Mouse (Mus musculus) embryonic facial prominence, embryonic 13.5 days (tissue): ENCODE measurements around the gene Pcnx. TPM values are rescaled to one million over a fixed set of nuclear protein-coding genes. Genes with fewer than 3 reads are reported as not detected.

Experiments
- ATAC-seq: fragments of 200-750 bp; cut with Nextera tagmentation; 2 replicates; pipeline ENCODE4 v1.8.0; 2017; ENCODE audit warnings: low read depth; ENCODE audit not compliant: insufficient number of reproducible peaks, insufficient read depth, low FRiP score, low TSS enrichment
- H3K27ac ChIP-seq: fragments of 300-500 bp; sonication (generic); 2 replicates; pipeline ENCODE4 v1.5.1; 2015; ENCODE audit warnings: moderate library complexity, mild to moderate bottlenecking, inconsistent platforms
- H3K27me3 ChIP-seq: fragments of 300-500 bp; sonication (generic); 2 replicates; pipeline ENCODE4 v1.6.1; 2015; ENCODE audit warnings: mild to moderate bottlenecking, inconsistent platforms
- H3K36me3 ChIP-seq: fragments of 300-500 bp; sonication (generic); 2 replicates; pipeline ENCODE4 v1.6.1; 2015; ENCODE audit warnings: mild to moderate bottlenecking, inconsistent platforms
- H3K4me1 ChIP-seq: fragments of 300-500 bp; sonication (generic); 2 replicates; pipeline ENCODE4 v1.6.1; 2015; ENCODE audit warnings: inconsistent platforms
- H3K4me2 ChIP-seq: fragments of 300-500 bp; sonication (generic); 2 replicates; pipeline ENCODE4 v1.6.1; 2015; ENCODE audit warnings: moderate library complexity, mild to moderate bottlenecking, inconsistent platforms
- H3K4me3 ChIP-seq: fragments of 300-500 bp; sonication (generic); 2 replicates; pipeline ENCODE4 v1.5.1; 2015; ENCODE audit warnings: mild to moderate bottlenecking, inconsistent platforms
- H3K9ac ChIP-seq: fragments of 300-500 bp; sonication (generic); 2 replicates; pipeline ENCODE4 v1.6.1; 2015; ENCODE audit warnings: mild to moderate bottlenecking, inconsistent platforms
- H3K9me3 ChIP-seq: fragments of 300-500 bp; sonication (generic); 2 replicates; pipeline ENCODE4 v1.6.1; 2016; ENCODE audit warnings: inconsistent platforms
- WGBS: fragments of 180-500 bp; shearing (Covaris S2); methylation state at CpG from one replicate; pipeline ENCODE4 v1.1.7; 2015; ENCODE audit warnings: mixed read lengths; 5-methylcytosine and 5-hydroxymethylcytosine counted together
- polyA plus RNA-seq: library from polyadenylated mRNA; unstranded; fragments of >200 nt; fragmentation: Nextera tagmentation; extraction: Ambion mirVana; gene quantifications from 2 replicates; pipeline ENCODE4 v1.2.1, GENCODE M21; 2015

The Pcnx gene
- polyA plus RNA-seq, 1 experiment from 2014 or later: 18.3 TPM

DNA sequence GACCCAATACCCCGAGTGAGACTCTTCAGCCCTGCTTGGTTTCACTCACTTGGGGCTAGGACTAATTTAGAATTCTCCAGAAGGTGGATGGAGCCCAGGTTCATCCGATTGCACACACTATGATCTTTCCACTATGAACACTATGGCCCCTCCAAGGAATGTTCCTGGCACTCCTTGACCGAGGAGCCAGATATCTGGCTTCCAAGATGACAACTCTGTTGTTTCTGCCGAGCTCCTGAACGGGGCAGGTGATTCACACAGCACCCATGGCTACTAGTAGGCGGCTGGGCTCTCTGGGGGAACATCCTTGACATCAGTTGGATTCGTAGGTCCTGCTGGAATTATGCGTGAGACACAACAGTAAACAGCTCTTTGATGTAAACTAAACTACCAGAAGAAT lies 4.8 kb upstream of the Pcnx start:
- ATAC-seq: no peak

DNA sequence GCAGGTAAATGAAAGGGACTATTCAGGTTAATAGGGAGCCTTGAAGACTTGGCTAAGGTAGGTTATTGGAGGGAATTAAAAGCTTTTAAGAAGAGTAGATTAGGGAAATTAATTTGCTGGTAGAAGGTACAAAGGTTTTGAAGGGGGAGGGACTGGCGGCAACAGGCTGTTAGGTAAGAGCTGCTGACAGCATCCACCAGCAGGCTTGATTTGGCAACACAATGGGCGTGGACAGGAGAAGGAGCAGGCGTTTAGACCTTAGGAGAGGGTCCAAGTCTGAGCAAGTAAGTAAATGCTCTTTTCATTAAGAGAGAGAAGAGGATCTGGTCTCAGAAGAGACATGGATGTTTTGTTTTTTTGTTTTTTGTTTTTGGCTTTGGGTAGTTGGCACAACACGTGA lies 3.1 kb upstream of the Pcnx start:
- H3K27me3 ChIP-seq: peaks cover 3% of the 10 kb centered on the region; the same call in 1 of the 2 replicates
- H3K27ac ChIP-seq: no peak overlapping the region
- H3K4me2 ChIP-seq: no peak overlapping the region
- H3K9ac ChIP-seq: no peak overlapping the region
- 51% methylated on average over 4 of the region's 4 CpGs for WGBS
- no peak overlapping the region for H3K4me3 ChIP-seq
- no peak for ATAC-seq
- H3K36me3 ChIP-seq: no peaks in the 10 kb centered on the region
- no peaks in the 10 kb centered on the region for H3K9me3 ChIP-seq
- peaks cover 44% of the 10 kb centered on the region for H3K4me1 ChIP-seq

More for the DNA sequence above, 4.8 kb upstream of the Pcnx start:
- Histone ChIP-seq H3K36me3 (no peaks in the 10 kb centered on the region), H3K9me3 (no peaks in the 10 kb centered on the region), H3K27me3 (peaks cover 3% of the 10 kb centered on the region; the same call in 1 of the 2 replicates), H3K4me2 (no peak overlapping the region), H3K9ac (no peak overlapping the region), H3K27ac (no peak overlapping the region), H3K4me1 (peaks cover 44% of the 10 kb centered on the region), H3K4me3 (no peak overlapping the region)
- 81% methylated on average over 8 of the region's 8 CpGs for WGBS

DNA sequence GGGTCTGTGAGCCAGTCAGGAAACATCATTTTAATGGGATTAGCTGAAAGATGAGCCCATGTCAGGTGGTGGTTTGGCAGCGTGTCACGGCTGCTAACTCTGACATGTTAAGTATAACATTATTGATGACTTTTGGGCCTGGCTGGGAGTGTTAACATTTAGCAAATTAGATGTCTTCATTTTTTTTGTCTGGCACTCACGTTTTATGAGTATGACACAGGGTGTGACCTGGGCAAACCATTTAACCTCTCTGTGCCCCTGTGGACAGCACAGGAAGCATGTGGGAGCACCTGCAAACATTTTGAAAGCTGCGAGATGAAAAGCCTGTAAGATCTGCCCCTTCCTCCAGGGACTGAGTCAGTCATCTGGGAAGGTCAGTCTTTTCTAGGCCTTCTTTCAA lies 2.6 kb upstream of the Pcnx start:
- 21% methylated on average over 4 of the region's 4 CpGs for WGBS
- H3K27ac ChIP-seq: 0 out of 2 replicates have a peak overlapping the region, but pooled peaks have one; percentile 49
- H3K36me3 ChIP-seq: no peaks in the 10 kb centered on the region
- peaks cover 47% of the 10 kb centered on the region for H3K4me1 ChIP-seq
- no peak overlapping the region for H3K9ac ChIP-seq
- H3K4me3 ChIP-seq: no peak overlapping the region
- H3K27me3 ChIP-seq: peaks cover 3% of the 10 kb centered on the region; the same call in 1 of the 2 replicates
- no peaks in the 10 kb centered on the region for H3K9me3 ChIP-seq
- no peak overlapping the region for H3K4me2 ChIP-seq
- no peak for ATAC-seq

DNA sequence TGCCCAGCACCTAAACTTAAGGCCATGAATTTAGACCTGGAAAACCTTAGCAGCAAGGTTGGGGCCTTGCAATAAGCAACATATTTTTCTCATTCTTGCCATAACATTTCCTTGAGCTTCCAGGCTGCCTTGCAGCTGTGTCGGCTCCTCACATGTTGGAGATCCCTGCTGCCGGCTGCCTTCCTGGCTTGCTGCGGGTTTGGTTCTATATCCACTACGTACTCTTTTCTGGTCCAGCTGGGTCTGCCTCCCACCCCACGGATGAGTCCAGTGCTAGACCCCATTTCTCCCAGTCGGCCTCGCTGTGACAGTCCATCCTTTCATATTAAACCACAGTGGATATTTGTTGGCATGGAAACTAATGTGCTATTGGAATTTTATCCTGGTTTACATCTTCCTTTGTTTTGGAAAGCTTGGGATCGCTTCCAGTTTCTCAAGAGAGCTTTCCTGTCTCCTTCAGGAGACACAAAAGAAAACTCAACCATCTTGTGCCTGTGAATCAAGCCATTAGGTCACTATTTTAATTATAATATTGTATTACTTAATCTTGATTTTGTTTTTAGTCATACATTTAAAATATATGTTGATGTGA lies 1.7 kb upstream of the Pcnx start:
- WGBS: 41% methylated on average over 8 of the region's 8 CpGs
- peak overlapping the region; percentile 49; the same call in 1 of the 2 replicates for H3K27ac ChIP-seq
- ATAC-seq: no peak
- H3K27me3 ChIP-seq: peaks cover 3% of the 10 kb centered on the region; the same call in 1 of the 2 replicates
- H3K36me3 ChIP-seq: no peaks in the 10 kb centered on the region
- no peak overlapping the region for H3K4me3 ChIP-seq
- H3K9ac ChIP-seq: no peak overlapping the region
- no peak overlapping the region for H3K4me2 ChIP-seq
- H3K9me3 ChIP-seq: no peaks in the 10 kb centered on the region
- peaks cover 48% of the 10 kb centered on the region for H3K4me1 ChIP-seq

DNA sequence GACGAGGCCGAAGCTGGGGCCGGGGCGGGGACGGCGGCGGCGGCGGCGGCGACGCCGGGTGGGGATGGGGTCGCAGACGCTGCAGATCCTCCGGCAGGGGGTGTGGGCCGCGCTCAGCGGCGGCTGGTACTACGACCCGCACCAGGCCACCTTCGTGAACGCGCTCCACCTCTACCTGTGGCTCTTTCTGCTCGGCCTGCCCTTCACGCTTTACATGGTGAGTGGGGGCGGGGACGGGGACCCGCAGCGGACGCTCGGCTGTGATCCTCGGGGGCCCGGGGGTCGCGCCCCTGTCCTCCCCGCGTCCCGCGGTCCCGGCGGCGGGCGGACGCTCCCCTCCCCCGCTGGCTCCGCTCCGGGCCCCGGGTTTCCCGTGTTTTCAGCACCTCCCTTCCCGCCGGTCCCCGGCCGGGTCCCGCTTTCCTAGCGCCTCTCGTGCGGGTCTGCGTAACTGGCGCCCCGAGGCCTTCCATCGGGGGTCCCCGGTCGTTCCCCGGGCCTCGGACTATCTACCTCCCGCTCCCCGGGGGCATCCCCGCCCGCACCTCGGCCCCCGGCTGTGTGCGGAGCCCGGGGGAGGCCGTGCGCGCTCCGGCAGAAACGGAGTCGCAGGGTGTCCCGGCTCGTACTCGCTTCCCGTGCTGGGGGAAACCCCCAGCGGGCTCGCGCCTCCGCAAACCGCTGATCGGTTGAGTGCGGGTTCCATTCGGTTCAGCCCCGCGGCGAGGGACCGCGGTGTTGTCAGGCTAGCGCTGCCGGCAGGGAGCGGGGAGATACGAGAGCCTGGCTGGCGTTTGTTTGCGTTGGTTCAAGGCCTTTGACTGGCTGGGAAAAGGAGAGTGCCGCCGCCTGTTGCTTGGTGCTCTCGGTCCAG lies 722 bp downstream of the Pcnx start:
- H3K27ac ChIP-seq: peak overlapping the region; percentile 92
- peak overlapping the region; percentile 96 for H3K9ac ChIP-seq
- H3K4me3 ChIP-seq: peak overlapping the region; percentile 94
- peaks cover 47% of the 10 kb centered on the region for H3K4me1 ChIP-seq
- H3K27me3 ChIP-seq: peaks cover 3% of the 10 kb centered on the region; the same call in 1 of the 2 replicates
- H3K4me2 ChIP-seq: peak overlapping the region; percentile 75
- no peaks in the 10 kb centered on the region for H3K36me3 ChIP-seq
- no peaks in the 10 kb centered on the region for H3K9me3 ChIP-seq
- ATAC-seq: peak; percentile 73
- under 1% methylated on average over 96 of the region's 107 CpGs for WGBS

DNA sequence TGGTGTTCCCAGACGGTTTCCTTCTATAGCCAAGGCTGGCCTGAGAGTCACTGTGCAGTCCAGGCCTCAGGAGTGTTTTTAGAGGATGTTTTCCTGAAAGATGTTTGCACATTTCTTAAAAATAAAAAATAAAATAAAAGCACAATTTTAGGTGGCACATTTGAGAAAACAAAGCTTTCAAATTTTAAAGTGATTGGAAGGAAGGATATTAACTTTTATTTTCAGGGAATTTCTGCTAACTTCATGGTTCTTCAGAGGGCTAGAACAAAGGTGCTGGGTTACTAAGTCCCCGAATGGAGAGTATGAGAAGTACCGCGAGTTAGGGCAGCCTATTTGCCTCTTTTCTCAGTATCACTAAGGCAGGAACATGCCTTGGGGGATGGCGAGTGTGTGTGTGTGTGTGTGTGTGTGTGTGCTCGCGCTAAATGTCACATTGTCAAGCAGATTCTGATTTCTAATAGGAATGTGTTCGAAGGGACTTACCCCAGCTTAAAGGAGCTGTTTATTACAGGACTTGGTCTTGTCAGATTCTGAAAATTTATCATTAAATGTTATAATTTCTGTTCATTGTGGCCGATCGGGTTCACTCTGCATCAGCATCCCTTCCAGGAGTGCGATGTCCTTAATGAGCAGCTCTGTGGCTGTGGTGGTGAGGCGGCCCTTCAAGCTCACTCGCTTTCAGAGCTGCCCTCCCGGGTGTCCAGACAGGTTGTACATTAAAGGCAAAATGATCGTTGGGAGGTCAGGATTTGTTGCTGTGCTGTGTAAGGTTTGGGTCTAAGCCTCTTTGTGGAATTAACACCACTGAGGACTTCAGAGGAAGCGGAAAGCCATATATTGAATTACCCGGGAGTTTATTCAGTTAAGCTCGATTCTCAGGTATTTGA lies 1.6 kb downstream of the Pcnx start:
- Histone ChIP-seq H3K9me3 (no peaks in the 10 kb centered on the region), H3K9ac (peak overlapping the region; percentile 96), H3K27ac (no peak overlapping the region; the same call in 1 of the 2 replicates), H3K4me2 (peak overlapping the region; percentile 75), H3K4me3 (peak overlapping the region; percentile 94), H3K4me1 (peaks cover 47% of the 10 kb centered on the region), H3K36me3 (no peaks in the 10 kb centered on the region), H3K27me3 (peaks cover 3% of the 10 kb centered on the region; the same call in 1 of the 2 replicates)
- no peak for ATAC-seq
- WGBS: 17% methylated on average over 18 of the region's 18 CpGs

DNA sequence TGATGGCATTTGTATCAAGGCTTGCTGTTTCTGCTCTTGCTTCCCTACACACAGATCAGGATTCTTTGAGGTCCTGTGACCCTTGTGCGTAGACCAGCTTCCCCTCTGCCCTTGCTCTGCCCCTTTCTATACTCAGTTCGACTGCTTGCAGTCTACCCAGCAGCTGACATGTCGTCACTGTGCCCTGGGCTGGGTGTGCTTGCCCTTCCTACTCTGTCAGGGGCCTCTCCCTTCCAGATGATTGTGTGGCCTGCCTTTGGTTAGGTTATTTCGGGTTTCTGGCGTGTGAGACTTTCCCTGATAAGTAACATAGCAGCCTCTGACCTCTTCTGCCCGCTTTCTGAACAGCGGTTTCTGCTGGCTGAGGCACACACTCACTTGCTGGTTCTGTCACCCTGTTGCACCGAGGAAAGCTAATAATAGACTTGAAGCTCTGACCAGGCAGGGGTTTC lies 2.6 kb downstream of the Pcnx start:
- peak overlapping the region; percentile 75 for H3K4me2 ChIP-seq
- peak overlapping the region; percentile 94 for H3K4me3 ChIP-seq
- peaks cover 39% of the 10 kb centered on the region for H3K4me1 ChIP-seq
- no peaks in the 10 kb centered on the region for H3K9me3 ChIP-seq
- no peaks in the 10 kb centered on the region for H3K36me3 ChIP-seq
- no peak for ATAC-seq
- WGBS: 42% methylated on average over 8 of the region's 8 CpGs
- no peak overlapping the region for H3K27ac ChIP-seq
- peak overlapping the region; percentile 96 for H3K9ac ChIP-seq
- H3K27me3 ChIP-seq: peaks cover 3% of the 10 kb centered on the region; the same call in 1 of the 2 replicates

DNA sequence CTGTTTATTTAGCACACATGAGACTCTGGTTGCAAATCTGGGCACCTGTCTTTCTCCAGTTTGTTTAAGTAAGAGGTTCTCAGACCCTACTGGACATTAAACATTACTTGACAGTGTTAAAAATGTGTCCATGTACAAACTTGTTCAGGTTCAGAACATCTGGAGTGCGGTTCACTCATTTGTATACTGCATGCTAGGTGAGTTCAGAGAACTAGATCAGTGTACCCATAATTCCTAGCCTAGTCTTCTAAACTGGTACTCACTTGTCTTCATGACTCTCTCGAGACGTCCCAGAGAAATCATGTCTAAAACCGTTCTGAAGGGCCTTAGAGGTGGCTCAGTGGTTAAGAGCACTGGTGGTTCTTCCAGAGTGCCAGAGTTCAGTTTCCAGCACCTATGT lies 4.1 kb downstream of the Pcnx start:
- no peak overlapping the region for H3K9ac ChIP-seq
- no peaks in the 10 kb centered on the region for H3K36me3 ChIP-seq
- no peaks in the 10 kb centered on the region for H3K9me3 ChIP-seq
- no peak overlapping the region for H3K27ac ChIP-seq
- peaks cover 26% of the 10 kb centered on the region for H3K4me1 ChIP-seq
- no peak overlapping the region for H3K4me2 ChIP-seq
- no peaks in the 10 kb centered on the region for H3K27me3 ChIP-seq
- 87% methylated on average over 4 of the region's 4 CpGs for WGBS
- ATAC-seq: no peak
- H3K4me3 ChIP-seq: no peak overlapping the region

DNA sequence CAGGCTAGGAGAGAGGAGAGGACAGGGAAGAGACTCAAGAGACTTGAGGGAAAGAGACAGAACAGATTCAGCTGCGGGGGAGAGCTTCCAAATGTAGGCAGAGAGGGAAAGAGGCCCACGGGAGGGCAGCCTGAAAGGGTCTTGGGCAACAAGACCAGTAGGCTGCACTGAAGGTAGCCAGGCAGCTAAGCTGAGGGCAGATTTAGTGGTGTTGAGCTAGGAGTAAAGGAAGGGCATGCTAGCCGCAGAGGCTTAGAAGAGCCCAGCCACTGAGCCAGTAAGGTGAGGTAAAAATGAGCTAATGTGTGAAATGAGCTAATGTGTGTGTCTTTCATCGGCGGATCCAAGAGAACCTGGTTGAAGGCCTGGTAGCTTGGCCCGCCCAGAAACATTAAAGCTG lies 5.4 kb downstream of the Pcnx start:
- Histone ChIP-seq H3K27me3 (no peaks in the 10 kb centered on the region), H3K9ac (no peak overlapping the region), H3K27ac (no peak overlapping the region), H3K36me3 (no peaks in the 10 kb centered on the region), H3K9me3 (no peaks in the 10 kb centered on the region), H3K4me2 (no peak overlapping the region), H3K4me1 (peaks cover 32% of the 10 kb centered on the region), H3K4me3 (no peak overlapping the region)
- 87% methylated on average over 6 of the region's 6 CpGs for WGBS
- ATAC-seq: no peak

DNA sequence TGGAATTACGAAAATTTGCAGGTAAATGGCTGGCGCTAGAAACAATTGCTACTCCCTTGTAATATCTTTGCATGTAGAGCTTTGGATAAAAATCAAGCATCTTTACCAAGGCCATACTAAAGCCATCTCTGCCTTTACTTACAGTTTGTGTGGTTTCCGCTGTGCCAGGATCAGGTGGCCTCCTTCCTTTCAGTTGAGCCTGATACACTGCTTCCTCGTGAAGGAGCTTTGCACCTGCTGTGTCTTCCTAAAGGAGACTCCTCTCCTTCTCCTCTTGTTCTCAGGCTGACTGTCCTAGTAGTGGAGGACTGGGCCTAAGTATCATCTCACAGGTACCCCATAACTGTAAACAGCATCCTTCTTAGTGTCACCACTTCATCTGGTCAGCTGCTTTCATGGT lies 7.5 kb downstream of the Pcnx start:
- Histone ChIP-seq H3K9me3 (no peaks in the 10 kb centered on the region), H3K27ac (no peak overlapping the region), H3K9ac (no peak overlapping the region), H3K27me3 (no peaks in the 10 kb centered on the region), H3K4me1 (peaks cover 36% of the 10 kb centered on the region), H3K4me2 (no peak overlapping the region), H3K4me3 (no peak overlapping the region), H3K36me3 (no peaks in the 10 kb centered on the region)
- 88% methylated on average over 4 of the region's 4 CpGs for WGBS
- ATAC-seq: no peak
